Mouse (Mus musculus): ENCODE measurements around the gene Thy1.

DNA sequence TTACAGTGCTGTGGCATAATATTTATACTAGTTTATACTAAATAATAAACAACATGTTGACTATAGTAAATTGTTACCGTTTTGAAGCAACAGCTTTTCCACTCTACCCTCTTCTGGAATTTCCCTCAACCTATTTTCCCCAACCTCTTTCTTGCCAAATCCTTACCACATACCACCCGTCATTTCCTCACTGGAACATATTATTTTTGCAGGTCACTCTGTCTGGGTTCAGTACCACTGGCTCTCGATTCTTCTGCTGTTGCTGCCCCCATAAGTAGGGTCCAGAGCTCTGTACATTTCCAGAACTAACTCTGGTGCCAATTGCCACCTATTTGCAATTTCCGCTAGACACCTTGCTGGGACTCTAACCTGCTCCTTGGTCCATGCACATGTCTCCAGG is 11.2 kb upstream of the Thy1 start:
- TF ChIP-seq CTCF (IDR thresholded peaks at IDR 0.05; ENCODE audit: low read depth, low read length), result no peak
- no peak for TF ChIP-seq POLR2A (IDR thresholded peaks at IDR 0.05; ENCODE audit: borderline replicate concordance, low read depth, low read length)

All from bone marrow macrophage, adult 2 months (primary cell).